Mouse (Mus musculus): ENCODE measurements around the gene Slc26a8.

- no peak for TF ChIP-seq CTCF (IDR thresholded peaks at IDR 0.05; ENCODE audit: extremely low read depth, insufficient read depth, low read length)
- no peak for TF ChIP-seq POLR2A (IDR thresholded peaks at IDR 0.05; ENCODE audit: extremely low read depth, insufficient read depth, low read length)
These were observed 7.5 kb upstream of the Slc26a8 start for GRCm38 (mm10) chr17:28697290-28698195.
